ENCODE assay signal across 13 mouse cellular contexts in the genomic region with DNA sequence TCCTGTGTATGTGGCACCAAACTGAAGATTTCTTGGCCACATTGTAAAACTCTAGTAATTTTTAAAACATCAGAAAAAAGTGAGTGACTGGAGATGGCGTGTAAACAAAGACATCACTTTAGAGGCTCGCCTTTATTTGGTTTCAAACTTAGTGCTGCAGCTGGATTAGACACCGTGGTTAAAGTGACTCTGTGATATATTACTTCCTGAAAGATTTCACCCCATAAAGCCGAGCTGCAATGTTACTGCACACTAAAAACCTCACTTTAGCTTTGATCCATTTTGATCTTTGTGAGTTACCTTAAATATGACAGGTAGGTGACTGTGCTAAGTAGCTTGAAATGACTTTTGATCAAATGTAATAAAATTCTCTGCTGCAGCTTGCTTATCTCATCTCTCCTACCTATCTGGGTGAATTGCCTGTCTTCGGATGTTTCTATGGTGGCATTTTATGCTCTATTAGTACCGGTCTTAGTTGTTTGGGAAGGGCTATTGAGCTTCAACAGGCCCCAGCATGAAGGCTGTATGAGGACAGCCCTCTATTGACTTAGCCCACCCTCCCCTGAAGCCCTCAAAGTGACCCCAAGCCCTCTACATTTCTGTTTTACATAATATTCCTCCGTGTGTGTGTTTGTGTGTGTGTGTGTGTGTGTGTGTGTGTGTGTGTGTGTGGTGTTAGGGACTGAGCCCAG.
"Had no signal": no experiment of that assay in that cellular context is flagged by ENCODE, and none has a peak within 500 bp of the region (broad histone marks: within the 10 kb centered on the region; RNA-seq: fewer than 3 reads in every experiment).

No protein-coding gene starts in this region.

- H3K9me3 ChIP-seq: limb, embryonic 15.5 days; liver, embryonic 13.5 days; neural tube, embryonic 13.5 days had no signal

- H3K4me3 ChIP-seq: limb, embryonic 15.5 days; liver, embryonic 13.5 days; myocyte; neural tube, embryonic 13.5 days had no signal

- ATAC-seq: liver, postnatal 0 days had no signal

- H3K36me3 ChIP-seq: limb, embryonic 15.5 days; liver, embryonic 13.5 days; neural tube, embryonic 13.5 days had no signal

- H3K27ac ChIP-seq: limb, embryonic 15.5 days; liver, embryonic 13.5 days; neural tube, embryonic 13.5 days had no signal

- H3K4me2 ChIP-seq: limb, embryonic 15.5 days; liver, embryonic 13.5 days; neural tube, embryonic 13.5 days had no signal

- H3K4me1 ChIP-seq: limb, embryonic 15.5 days; liver, embryonic 13.5 days had no signal

- H3K27me3 ChIP-seq: limb, embryonic 15.5 days; liver, embryonic 13.5 days; neural tube, embryonic 13.5 days had no signal

- DNase-seq: kidney, adult 18-20 months; kidney, postnatal 25 days; layer of hippocampus, adult 9-11 months; layer of hippocampus, postnatal 36 days; liver, embryonic 13.5 days; liver, postnatal 0 days; lung, postnatal 36 days; midbrain, embryonic 14.5 days; right cerebral cortex, postnatal 25 days; thymus, postnatal 36 days had no signal

- H3K9ac ChIP-seq: limb, embryonic 15.5 days; liver, embryonic 13.5 days; liver, postnatal 0 days; neural tube, embryonic 13.5 days had no signal
